Mouse (Mus musculus) intestine, postnatal 0 days (tissue): Measurements from ENCODE around the gene Etv3. TPM values are rescaled to one million over a fixed set of nuclear protein-coding genes. Genes with fewer than 3 reads are reported as not detected.

Source experiments
- ATAC-seq: fragments of 200-750 bp; cut with Nextera tagmentation; 2 replicates; pipeline ENCODE4 v1.8.0; 2017; ENCODE audit warnings: mild to moderate bottlenecking, moderate TSS enrichment, moderate library complexity
- H3K27ac ChIP-seq: fragments of 300-500 bp; sonication (generic); 2 replicates; pipeline ENCODE4 v1.5.1; 2014; ENCODE audit warnings: mild to moderate bottlenecking, low read depth, low read length, moderate library complexity
- H3K27me3 ChIP-seq: fragments of 300-500 bp; sonication (generic); replicated peaks from 2 replicates; pipeline ENCODE4 v1.6.1; 2014; ENCODE audit warnings: low read length, mixed read lengths; ENCODE audit not compliant: control insufficient read depth, insufficient read depth
- H3K36me3 ChIP-seq: fragments of 300-500 bp; sonication (generic); 2 replicates; pipeline ENCODE4 v1.6.1; 2014; ENCODE audit warnings: mild to moderate bottlenecking, moderate library complexity; ENCODE audit not compliant: control insufficient read depth, insufficient read depth
- H3K4me1 ChIP-seq: fragments of 300-500 bp; sonication (generic); replicated peaks from 2 replicates; pipeline ENCODE4 v1.6.1; 2014; ENCODE audit warnings: antibody characterized with exemption, low read length, mixed read lengths; ENCODE audit not compliant: control insufficient read depth, insufficient read depth
- H3K4me2 ChIP-seq: fragments of 300-500 bp; sonication (generic); replicated peaks from 2 replicates; pipeline ENCODE4 v1.6.1; 2014; ENCODE audit warnings: low read depth, mild to moderate bottlenecking, moderate library complexity
- H3K4me3 ChIP-seq: fragments of 300-500 bp; sonication (generic); 2 replicates; pipeline ENCODE4 v1.5.1; 2014; ENCODE audit warnings: low read depth, low read length
- H3K9ac ChIP-seq: fragments of 300-500 bp; sonication (generic); 2 replicates; pipeline ENCODE4 v1.6.1; 2014; ENCODE audit warnings: mild to moderate bottlenecking, low read depth, low read length
- H3K9me3 ChIP-seq: fragments of 300-500 bp; sonication (generic); 2 replicates; pipeline ENCODE4 v1.6.1; 2016; ENCODE audit warnings: mixed run types; ENCODE audit not compliant: control insufficient read depth
- CTCF ChIP-seq: sonication (generic); IDR thresholded peaks from 2 replicates; pipeline ENCODE4 v1.5.1; 2016; ENCODE audit warnings: low read depth, mild to moderate bottlenecking, control low read depth, antibody characterized with exemption, moderate library complexity
- WGBS: fragments of 180-500 bp; shearing (Covaris S2); extraction: QIAGEN DNeasy Blood & Tissue Kit; methylation state at CpG from one replicate; pipeline ENCODE4 v1.1.7; 2014; 5-methylcytosine and 5-hydroxymethylcytosine counted together
- polyA plus RNA-seq: library from polyadenylated mRNA; unstranded; fragments of >200 nt; fragmentation: Nextera tagmentation; extraction: Ambion mirVana; gene quantifications from 2 replicates; pipeline ENCODE4 v1.2.1, GENCODE M21; 2015

Gene Etv3
- polyA plus RNA-seq, 1 experiment from 2014 or later, result 9.5 TPM

DNA sequence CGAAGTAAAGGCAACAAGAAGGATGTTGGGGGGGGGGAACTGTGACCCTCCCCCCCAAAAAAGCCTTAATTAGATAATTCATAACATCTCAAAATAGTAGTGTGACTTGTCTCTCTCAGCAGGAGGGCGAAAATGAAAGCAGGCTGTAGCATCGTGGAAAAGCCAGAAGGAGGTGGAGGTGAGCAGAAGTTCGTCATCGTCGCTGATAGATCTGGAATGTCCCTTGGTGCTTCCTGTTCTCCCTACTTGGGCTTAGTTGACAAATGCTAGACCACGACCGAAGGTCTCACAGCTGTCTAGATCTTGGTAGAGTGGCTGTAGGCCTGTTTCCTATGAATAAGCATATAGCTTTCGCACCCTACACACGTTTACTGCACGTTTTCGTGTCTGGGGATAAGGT is 1.9 kb downstream of the Etv3 start:
- ATAC-seq, result no peak
- Histone ChIP-seq H3K9me3 (no peaks in the 10 kb centered on the region), H3K27me3 (no peaks in the 10 kb centered on the region), H3K4me1 (no peaks in the 10 kb centered on the region; the same call in 1 of the 2 replicates), H3K4me2 (peak overlapping the region; percentile 76), H3K27ac (no peak overlapping the region), H3K9ac (no peak overlapping the region), H3K36me3 (peaks cover 43% of the 10 kb centered on the region), H3K4me3 (no peak overlapping the region)
- TF ChIP-seq CTCF, result peak; percentile 31
- 74% methylated on average over 12 of the region's 12 CpGs for WGBS

GRCm38 (mm10) chr3:87528021-87528420 is 2.8 kb downstream of the Etv3 start:
- no peaks in the 10 kb centered on the region; the same call in 1 of the 2 replicates for H3K4me1 ChIP-seq
- H3K27ac ChIP-seq, result no peak overlapping the region
- no peaks in the 10 kb centered on the region for H3K9me3 ChIP-seq
- WGBS, result 93% methylated on average over 6 of the region's 8 CpGs
- ATAC-seq, result no peak
- H3K9ac ChIP-seq, result no peak overlapping the region
- no peaks in the 10 kb centered on the region for H3K27me3 ChIP-seq
- no peak overlapping the region for H3K4me2 ChIP-seq
- H3K4me3 ChIP-seq, result no peak overlapping the region
- H3K36me3 ChIP-seq, result peaks cover 50% of the 10 kb centered on the region
- TF ChIP-seq CTCF, result no peak

GRCm38 (mm10) chr3:87528841-87529240 is 3.6 kb downstream of the Etv3 start:
- no peak overlapping the region for H3K4me3 ChIP-seq
- no peak for ATAC-seq
- H3K27me3 ChIP-seq, result no peaks in the 10 kb centered on the region
- H3K9me3 ChIP-seq, result no peaks in the 10 kb centered on the region
- no peak overlapping the region for H3K4me2 ChIP-seq
- no peak overlapping the region for H3K9ac ChIP-seq
- 93% methylated on average over 8 of the region's 8 CpGs for WGBS
- no peak for TF ChIP-seq CTCF
- no peak overlapping the region for H3K27ac ChIP-seq
- H3K4me1 ChIP-seq, result no peaks in the 10 kb centered on the region; the same call in 1 of the 2 replicates
- peaks cover 55% of the 10 kb centered on the region for H3K36me3 ChIP-seq

GRCm38 (mm10) chr3:87529568-87529967 is 4.4 kb downstream of the Etv3 start:
- Histone ChIP-seq H3K4me2 (no peak overlapping the region), H3K4me3 (no peak overlapping the region), H3K36me3 (peaks cover 61% of the 10 kb centered on the region), H3K9me3 (no peaks in the 10 kb centered on the region), H3K9ac (no peak overlapping the region), H3K27me3 (no peaks in the 10 kb centered on the region), H3K27ac (no peak overlapping the region), H3K4me1 (no peaks in the 10 kb centered on the region; the same call in 1 of the 2 replicates)
- 88% methylated on average over 11 of the region's 11 CpGs for WGBS
- ATAC-seq, result no peak
- TF ChIP-seq CTCF, result no peak

- Histone ChIP-seq H3K27me3 (no peaks in the 10 kb centered on the region), H3K36me3 (peaks cover 68% of the 10 kb centered on the region), H3K9me3 (no peaks in the 10 kb centered on the region), H3K27ac (no peak overlapping the region), H3K4me1 (no peaks in the 10 kb centered on the region; the same call in 1 of the 2 replicates), H3K9ac (no peak overlapping the region), H3K4me2 (no peak overlapping the region), H3K4me3 (no peak overlapping the region)
- no peak for TF ChIP-seq CTCF
- WGBS, result 71% methylated on average over 3 of the region's 3 CpGs
- ATAC-seq, result no peak
Observed at GRCm38 (mm10) chr3:87530234-87530633, 5.0 kb downstream of the Etv3 start.

DNA sequence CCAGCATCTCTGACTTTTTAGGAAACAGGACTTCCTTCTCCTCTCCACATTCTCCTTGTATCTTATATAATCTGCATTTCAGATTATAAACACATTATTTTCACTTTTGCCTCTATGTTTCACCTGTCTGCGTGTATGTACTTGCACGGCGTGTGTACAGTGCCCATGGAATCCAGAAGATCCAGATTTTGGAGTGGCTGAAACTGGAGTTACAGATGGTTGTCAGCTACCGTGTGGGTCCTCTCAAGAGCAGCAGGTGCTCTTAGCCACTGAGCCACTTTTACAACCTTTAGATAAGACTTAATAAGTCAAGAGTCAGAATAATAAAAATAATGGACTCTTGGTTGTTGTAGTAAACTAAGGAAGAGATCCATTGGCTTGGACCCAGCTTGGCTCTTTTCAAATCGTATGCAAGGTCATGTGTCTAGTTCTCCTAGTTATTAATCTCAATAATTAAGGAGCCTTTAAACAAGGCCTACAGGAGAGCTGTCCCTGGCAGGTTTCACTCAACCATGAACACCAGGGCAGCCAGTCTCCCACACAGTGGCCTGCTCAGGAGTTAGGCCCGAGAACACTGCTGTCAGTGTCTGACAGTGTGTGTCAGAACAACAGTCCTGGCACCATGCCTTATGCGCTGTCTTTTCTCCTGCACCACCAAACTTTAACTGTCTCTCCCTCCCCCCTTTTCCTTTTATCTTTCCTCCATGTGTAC is 8.6 kb downstream of the Etv3 start:
- Histone ChIP-seq H3K27ac (no peak overlapping the region), H3K9me3 (no peaks in the 10 kb centered on the region), H3K27me3 (no peaks in the 10 kb centered on the region), H3K4me3 (no peak overlapping the region), H3K4me1 (no peaks in the 10 kb centered on the region), H3K36me3 (peaks cover 85% of the 10 kb centered on the region), H3K4me2 (no peak overlapping the region), H3K9ac (no peak overlapping the region)
- peak; percentile 32; the same call in 1 of the 2 replicates for ATAC-seq
- 65% methylated on average over 7 of the region's 7 CpGs for WGBS
- TF ChIP-seq CTCF, result no peak
